Comparison of ENCODE assay signal across 23 mouse cellular contexts in genomic region chr14:68861071-68861470, GRCm38 (mm10).
DNase-seq lines count a peak whose midpoint lies in the region; ATAC-seq and TF ChIP-seq lines count a peak whose summit lies in the region.
"Had no signal": no experiment of that assay in that cellular context is flagged by ENCODE, and none has a peak within 500 bp of the region (broad histone marks: within the 10 kb centered on the region; RNA-seq: fewer than 3 reads in every experiment).

No protein-coding gene starts in this region.

- H3K4me3 ChIP-seq in CH12.LX (replicated peaks in 1 of 3; ENCODE audit: low read depth in 2 of 3, low read length in 2 of 3, poor library complexity in 1 of 3), result no peak overlapping the region
- no peak overlapping the region for H3K4me3 ChIP-seq in embryonic facial prominence, embryonic 10.5 days

- H3K36me3 ChIP-seq in CH12.LX (replicated peaks in 1 of 2; ENCODE audit: control insufficient read depth in 1 of 2, insufficient read depth in 1 of 2, low read length in 1 of 2), result no peaks in the 10 kb centered on the region
- H3K36me3 ChIP-seq in embryonic facial prominence, embryonic 10.5 days (replicated peaks), result no peaks in the 10 kb centered on the region
- H3K36me3 ChIP-seq: G1E had no signal

- dilution Hi-C loops in CH12.LX (cut with MboI; ENCODE audit: extremely low pct_ligation_motif_present, extremely low pct_unique_long_range_greater_than_20kb, low sequenced_read_pairs), result no loop called here

- H3K4me1 ChIP-seq in CH12.LX (ENCODE audit: control insufficient read depth in 1 of 2, insufficient read depth in 2 of 2), result peaks cover 2 to 42% of the 10 kb centered on the region in 2 experiments
- no peaks in the 10 kb centered on the region for H3K4me1 ChIP-seq in embryonic facial prominence, embryonic 10.5 days

- 89% methylated on average over 3 of the region's 3 CpGs for WGBS in embryonic facial prominence, embryonic 10.5 days

- TF ChIP-seq EP300 in CH12.LX (IDR thresholded peaks at IDR 0.05; ENCODE audit: low read length), result peak; percentile 49; the same call in 1 of the 2 replicates

- TF ChIP-seq CTCF in CH12.LX (conservative IDR thresholded peaks at IDR 0.05 in 1 of 2, IDR thresholded peaks at IDR 0.05 in 1 of 2; ENCODE audit: low read depth in 2 of 2, low read length in 2 of 2), result no peak

- H3K9me3 ChIP-seq in CH12.LX (replicated peaks; ENCODE audit: low read length), result peaks cover 4% of the 10 kb centered on the region
- H3K9me3 ChIP-seq in embryonic facial prominence, embryonic 10.5 days, result peaks cover 3% of the 10 kb centered on the region; the same call in 1 of the 2 replicates

- ATAC-seq in frontal cortex, adult (ENCODE audit: low TSS enrichment), result peak; percentile 62
- ATAC-seq: activated CD4-positive, CD25-positive, alpha-beta regulatory T cell, adult 4 months; CD4-positive, CD25-positive, alpha-beta regulatory T cell, adult 4 months; Patski had no signal

- no peak overlapping the region for H3K27ac ChIP-seq in CH12.LX (ENCODE audit: insufficient read depth, low read depth)
- no peak overlapping the region for H3K27ac ChIP-seq in embryonic facial prominence, embryonic 10.5 days (replicated peaks)

- no peak overlapping the region for H3K9ac ChIP-seq in CH12.LX (ENCODE audit: insufficient read depth, low read depth)

- TF ChIP-seq POLR2A in CH12.LX (IDR thresholded peaks at IDR 0.05; ENCODE audit: low read depth, low read length), result no peak

- in situ Hi-C loops in CH12.LX (cut with MboI; ENCODE audit: low pct_ligation_motif_present, low pct_unique_long_range_greater_than_20kb, low sequenced_read_pairs), result no loop called here

- TF ChIP-seq RAD21 in CH12.LX (IDR thresholded peaks at IDR 0.05; ENCODE audit: low read depth, low read length), result no peak

- DNase-seq in frontal cortex, postnatal 36 days (ENCODE audit: low spot score in 2 of 2), result no peak
- DNase-seq in right cerebral cortex, adult 18-20 months, result peak; percentile 7
- DNase-seq in right cerebral cortex, postnatal 36 days (ENCODE audit: low spot score in 2 of 2), result no peak
- DNase-seq in CH12.LX (ENCODE audit: extremely low read depth), result peak; percentile 32
- peak; percentile 26 for DNase-seq in brain, adult 2 months (ENCODE audit: low read depth, low spot score)
- no peak for DNase-seq in embryo, embryonic 10.5 days (ENCODE audit: low spot score)
- DNase-seq in embryonic facial prominence, embryonic 10.5 days (ENCODE audit: low spot score), result no peak
- DNase-seq: adrenal gland, adult 2 months; adrenal gland, adult 8-10 months; adrenal gland, postnatal 10 days; adrenal gland, postnatal 14 days; adrenal gland, postnatal 25 days; adrenal gland, postnatal 36 days; B cell, adult 2 months; cerebellum, adult 11 months; cerebellum, adult 11-12 months; cerebellum, adult 18-20 months; cerebellum, adult 2 months had no signal

- H3K4me2 ChIP-seq in CH12.LX (ENCODE audit: insufficient read depth, low read depth, poor library complexity, severe bottlenecking), result no peak overlapping the region

- H3K79me2 ChIP-seq in CH12.LX (replicated peaks; ENCODE audit: control insufficient read depth, extremely low read depth, insufficient read depth, poor library complexity, severe bottlenecking), result no peaks in the 10 kb centered on the region

- no peaks in the 10 kb centered on the region for H3K27me3 ChIP-seq in CH12.LX (replicated peaks)
- H3K27me3 ChIP-seq in embryonic facial prominence, embryonic 10.5 days (replicated peaks; ENCODE audit: low read depth, poor library complexity, severe bottlenecking), result no peaks in the 10 kb centered on the region
- H3K27me3 ChIP-seq: Patski had no signal

TF ChIP-seq in CH12.LX, 34 proteins besides CTCF, POLR2A, EP300 and RAD21:
- TF ChIP-seq JUN (IDR thresholded peaks at IDR 0.05; ENCODE audit: insufficient read depth, low read depth, low read length) (peak; percentile 34; the same call in 1 of the 2 replicates), ZNF384 (IDR thresholded peaks at IDR 0.05; ENCODE audit: low read depth, low read length) (no peak), KAT2A (IDR thresholded peaks at IDR 0.05; ENCODE audit: insufficient replicate concordance, low read length) (no peak), JUND (conservative IDR thresholded peaks at IDR 0.05; ENCODE audit: low read depth, low read length) (peak; percentile 68; the same call in 1 of the 2 replicates), SIN3A (IDR thresholded peaks at IDR 0.05; ENCODE audit: low read length) (no peak), POLR2AphosphoS2 (IDR thresholded peaks at IDR 0.05; ENCODE audit: low read depth, low read length) (no peak), MAZ (IDR thresholded peaks at IDR 0.05; ENCODE audit: low read depth, low read length) (no peak), MAX (IDR thresholded peaks at IDR 0.05; ENCODE audit: low read length) (no peak), IRF4 (IDR thresholded peaks at IDR 0.05; ENCODE audit: low read depth, low read length) (peak; percentile 55)

Comparison
In these comparisons a context has a peak if more than half of its experiments do, and no peak if none do; other contexts are left out.
1. DNase-seq: peak in right cerebral cortex, adult 18-20 months (single experiment), CH12.LX (single experiment) and brain, adult 2 months (single experiment); none in frontal cortex, postnatal 36 days (0 of 2), right cerebral cortex, postnatal 36 days (0 of 2), embryo, embryonic 10.5 days (single experiment) and embryonic facial prominence, embryonic 10.5 days (single experiment).